ENCODE assay signal across 11 mouse cellular contexts in the genomic region with DNA sequence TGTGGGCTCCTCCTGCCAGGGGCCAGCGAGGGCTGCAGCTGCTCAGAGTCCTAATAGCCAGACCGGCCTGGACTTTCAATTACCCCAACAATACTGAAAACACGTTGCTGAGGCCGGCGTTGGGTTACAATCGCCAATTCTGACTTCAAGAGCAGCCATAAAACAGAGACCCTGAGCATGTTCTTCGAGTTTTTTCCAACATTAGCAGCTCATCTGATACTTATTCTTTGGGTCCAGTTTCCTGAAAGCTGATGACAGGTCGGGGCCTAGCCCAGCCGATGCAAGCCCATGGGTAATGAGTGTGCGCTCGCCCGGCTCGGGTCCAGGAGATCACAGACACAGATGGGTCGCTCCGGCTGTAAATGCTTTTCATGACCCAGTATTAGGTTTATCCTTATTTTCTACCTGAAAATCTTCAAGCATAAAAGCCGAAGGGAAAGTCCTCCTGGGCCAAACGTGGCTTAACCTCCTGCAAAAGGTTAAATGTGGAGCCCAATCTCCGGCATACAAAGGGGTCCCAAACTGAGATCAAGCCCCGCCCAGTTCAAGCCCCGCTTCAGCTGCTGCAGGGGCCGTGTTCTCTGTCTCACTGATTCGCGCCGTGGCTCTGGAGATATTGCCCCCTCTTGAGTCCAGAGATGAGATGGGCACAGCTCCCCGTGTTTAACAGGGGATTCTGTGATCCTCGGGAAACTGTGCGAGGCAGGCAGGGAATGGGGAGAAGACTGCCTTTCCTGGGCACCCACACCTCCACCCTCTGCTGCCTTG.
DNase-seq lines count a peak whose midpoint lies in the region; ATAC-seq lines count a peak whose summit lies in the region.
"Had no signal": no experiment of that assay in that cellular context is flagged by ENCODE, and none has a peak within 500 bp of the region (broad histone marks: within the 10 kb centered on the region; RNA-seq: fewer than 3 reads in every experiment).

No protein-coding gene starts in this region.

- H3K4me2 ChIP-seq in heart, embryonic 14.5 days (ENCODE audit: low read length): peak overlapping the region; percentile 25
- peak overlapping the region; percentile 33 for H3K4me2 ChIP-seq in limb, embryonic 12.5 days

- H3K27me3 ChIP-seq in heart, embryonic 14.5 days (ENCODE audit: control insufficient read depth, insufficient read depth, low read length): peaks cover 12% of the 10 kb centered on the region; the same call in 1 of the 2 replicates
- peaks cover 27% of the 10 kb centered on the region for H3K27me3 ChIP-seq in limb, embryonic 12.5 days
- H3K27me3 ChIP-seq: CH12.LX had no signal

- no peak overlapping the region for H3K4me3 ChIP-seq in heart, embryonic 14.5 days (ENCODE audit: control insufficient read depth in 1 of 2, insufficient read depth in 1 of 2, low read depth in 1 of 2, low read length in 2 of 2)
- no peak overlapping the region for H3K4me3 ChIP-seq in limb, embryonic 12.5 days (replicated peaks)

- H3K27ac ChIP-seq in heart, embryonic 14.5 days (replicated peaks in 1 of 2; ENCODE audit: control insufficient read depth in 1 of 2, insufficient read depth in 1 of 2, low read depth in 2 of 2, low read length in 2 of 2): no peak overlapping the region
- peak overlapping the region; percentile 59 for H3K27ac ChIP-seq in limb, embryonic 12.5 days

- intact Hi-C loops in heart, postnatal 25 days (cut with DNase I): no loop called here

- H3K9me3 ChIP-seq in heart, embryonic 14.5 days (ENCODE audit: control insufficient read depth, low read length): no peaks in the 10 kb centered on the region
- H3K9me3 ChIP-seq in limb, embryonic 12.5 days: no peaks in the 10 kb centered on the region

- peaks cover 10% of the 10 kb centered on the region in 2 experiments; a peak in 3 of 4 replicates for H3K4me1 ChIP-seq in heart, embryonic 14.5 days (ENCODE audit: control insufficient read depth in 2 of 2, insufficient read depth in 2 of 2, low read length in 2 of 2)
- peaks cover 94% of the 10 kb centered on the region for H3K4me1 ChIP-seq in limb, embryonic 12.5 days (replicated peaks)

- ATAC-seq in heart, embryonic 14.5 days (ENCODE audit: insufficient number of reproducible peaks, insufficient read depth, low FRiP score, low read depth): no peak
- no peak; the same call in 1 of the 2 replicates for ATAC-seq in limb, embryonic 12.5 days (ENCODE audit: insufficient number of reproducible peaks, insufficient read depth, low FRiP score, low TSS enrichment, low read depth)

- DNase-seq in heart, postnatal 25 days (ENCODE audit: low spot score): no peak
- DNase-seq in urinary bladder, postnatal 10 days (ENCODE audit: low spot score): peak; percentile 3
- no peak for DNase-seq in urinary bladder, postnatal 14 days (ENCODE audit: low spot score)
- no peak for DNase-seq in adrenal gland, adult 18-20 months (ENCODE audit: low spot score in 2 of 2)
- DNase-seq in right cerebral cortex, postnatal 14 days: no peak
- DNase-seq: adrenal gland, adult 2 months; gastrocnemius, postnatal 25 days; kidney, adult 18-20 months had no signal

- 60% methylated on average over 27 of the region's 27 CpGs for WGBS in heart, embryonic 14.5 days
- 12% methylated on average over 27 of the region's 27 CpGs for WGBS in limb, embryonic 12.5 days

- no peak overlapping the region for H3K9ac ChIP-seq in heart, embryonic 14.5 days (ENCODE audit: low read length)
- no peak overlapping the region for H3K9ac ChIP-seq in limb, embryonic 12.5 days (replicated peaks)

- no peaks in the 10 kb centered on the region for H3K36me3 ChIP-seq in heart, embryonic 14.5 days (ENCODE audit: control insufficient read depth, insufficient read depth, low read length)
- no peaks in the 10 kb centered on the region for H3K36me3 ChIP-seq in limb, embryonic 12.5 days
